Mouse (Mus musculus): ENCODE data around the gene Eri3.

GRCm38 (mm10) chr4:117557068-117557645 lies 7.0 kb downstream of the Eri3 start:
- TF ChIP-seq CTCF (IDR thresholded peaks at IDR 0.05; ENCODE audit: control insufficient read depth, insufficient read depth, low read length), result no peak
- TF ChIP-seq POLR2A (IDR thresholded peaks at IDR 0.05; ENCODE audit: borderline replicate concordance, control insufficient read depth, low read depth, low read length), result no peak
